Mouse (Mus musculus) urinary bladder, postnatal 14 days (tissue): ENCODE results near the gene Tmem121b.

ENCODE experiments used
- DNase-seq: peaks from one replicate; pipeline ENCODE4 v3.0.0; 2021; ENCODE audit warnings: low spot score

Gene Tmem121b

DNA sequence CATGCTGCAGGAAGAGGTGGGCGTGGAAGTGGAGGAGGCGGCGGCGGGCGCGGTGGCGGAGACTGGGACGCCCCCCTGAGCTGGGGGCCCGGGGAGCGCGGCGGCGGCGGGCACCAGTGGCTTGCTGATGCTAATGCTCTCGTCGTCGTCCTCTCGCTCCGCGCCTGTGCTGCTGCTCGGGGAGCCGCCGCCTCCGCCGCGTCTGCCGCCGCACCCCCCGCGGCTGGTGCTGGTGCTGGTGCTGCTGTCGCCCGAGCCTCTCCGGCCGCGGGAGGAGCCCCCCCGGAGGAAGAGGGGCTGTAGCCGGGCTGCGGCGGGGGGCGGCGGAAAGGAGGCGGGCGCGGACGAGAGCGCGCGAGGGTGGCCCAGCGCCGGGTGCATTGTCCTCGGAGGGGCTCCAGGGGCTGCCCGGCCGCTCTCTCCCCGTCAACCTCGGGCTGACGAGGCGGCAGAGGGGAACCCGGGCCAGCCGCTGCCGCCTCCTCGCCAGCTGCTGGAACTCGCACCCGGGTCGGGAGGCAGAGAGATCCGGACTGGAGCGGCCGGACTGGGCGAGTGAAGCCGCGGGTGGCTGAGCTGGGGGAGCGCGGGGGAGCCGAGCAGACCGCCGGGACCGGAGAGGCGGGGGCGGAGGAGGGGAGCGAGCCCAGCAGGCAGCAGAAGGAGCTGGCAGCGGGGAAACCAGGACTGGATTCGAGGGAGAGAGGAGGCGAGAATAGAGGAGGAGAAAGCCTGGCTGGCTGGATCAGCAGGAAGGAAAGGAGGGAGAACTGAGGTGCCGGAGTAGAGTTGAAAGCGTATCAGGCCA is at the start of gene Tmem121b:
Gene Tmem121b, minus strand, starts transcription at position 434 of the 808 bp plus-strand sequence.
- DNase-seq, result no peak

DNA sequence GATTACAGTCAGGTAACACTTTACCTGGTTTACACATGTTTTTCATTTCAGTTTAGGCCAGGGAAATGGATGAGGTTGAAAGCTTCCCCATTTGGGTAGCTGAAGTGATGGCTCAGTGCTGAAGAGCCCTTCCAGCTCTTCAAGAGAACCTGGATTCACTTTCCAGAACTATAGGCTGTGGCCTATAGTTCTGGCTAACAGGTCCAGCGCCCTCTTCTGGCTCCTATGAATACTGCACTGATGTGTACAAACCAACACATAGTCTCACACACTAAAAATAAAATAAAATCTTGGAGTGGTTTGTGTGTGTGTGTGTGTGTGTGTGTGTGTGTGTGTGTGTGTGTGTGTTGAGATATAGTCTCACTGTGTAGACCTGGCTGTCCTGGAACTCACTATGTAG is 48.5 kb upstream of the Tmem121b start:
- DNase-seq, result no peak

DNA sequence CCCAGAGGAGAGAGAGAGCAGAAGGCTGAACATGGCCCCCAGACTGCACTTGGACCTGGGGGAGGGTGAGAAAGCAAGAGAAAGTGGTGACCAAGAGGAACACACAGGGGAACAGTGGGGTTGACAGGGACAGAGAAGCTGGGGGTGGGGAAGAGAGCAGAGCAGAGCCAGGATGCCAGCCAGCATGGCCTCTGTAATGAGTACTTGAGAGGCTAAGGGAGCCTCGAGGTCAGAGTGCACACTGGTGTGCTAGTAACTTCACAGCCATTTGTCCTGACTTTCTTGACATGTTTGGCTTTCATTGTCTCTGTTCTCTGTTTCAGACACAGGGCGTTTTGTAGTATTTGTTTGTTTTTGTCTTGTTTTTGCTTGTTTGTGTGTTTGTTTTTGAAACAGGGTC is 47.8 kb upstream of the Tmem121b start:
- no peak for DNase-seq

DNA sequence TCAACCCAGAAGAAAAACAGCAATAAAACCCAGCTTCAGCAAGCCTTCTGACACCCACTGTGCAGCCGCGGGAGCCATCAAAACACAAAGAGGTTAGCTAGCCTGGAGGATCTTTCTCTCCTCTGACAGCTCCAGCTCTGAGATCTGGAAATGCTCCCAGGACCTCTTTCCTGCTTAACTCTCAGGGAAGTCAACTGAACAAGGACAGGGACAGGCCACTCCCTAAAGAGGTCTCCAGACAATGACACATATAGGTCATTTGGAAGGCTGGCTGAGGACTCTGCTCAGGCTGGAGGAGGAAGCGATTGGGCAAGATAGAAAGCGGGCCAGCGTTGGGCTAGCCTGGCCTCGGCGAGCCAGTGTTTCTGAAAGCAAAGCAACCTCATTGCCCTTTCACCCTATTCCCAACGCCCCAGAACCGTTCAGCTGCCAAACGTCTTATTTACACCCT is 46.2 kb upstream of the Tmem121b start:
- no peak for DNase-seq

GRCm38 (mm10) chr6:120539132-120539759 is 45.6 kb upstream of the Tmem121b start:
- peak; percentile 67 for DNase-seq

DNA sequence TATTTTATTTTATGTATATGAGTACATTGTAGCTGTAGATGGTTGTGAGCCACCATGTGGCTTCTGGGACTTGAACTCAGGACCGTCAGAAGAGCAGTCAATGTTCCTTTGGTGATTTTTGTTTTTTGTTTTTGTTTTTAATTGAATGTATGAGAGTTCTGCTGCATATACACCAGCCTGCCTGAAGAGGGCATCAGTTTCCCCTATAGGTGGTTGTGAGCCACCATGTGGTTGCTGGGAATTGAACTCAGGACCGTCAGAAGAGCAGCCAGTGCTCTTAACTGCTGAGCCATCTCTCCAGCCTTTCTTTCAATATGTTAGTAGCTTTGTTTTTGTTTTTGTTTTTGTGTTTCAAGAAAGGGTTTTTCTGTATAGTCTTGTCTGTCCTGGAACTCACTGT is 42.7 kb upstream of the Tmem121b start:
- no peak for DNase-seq

DNA sequence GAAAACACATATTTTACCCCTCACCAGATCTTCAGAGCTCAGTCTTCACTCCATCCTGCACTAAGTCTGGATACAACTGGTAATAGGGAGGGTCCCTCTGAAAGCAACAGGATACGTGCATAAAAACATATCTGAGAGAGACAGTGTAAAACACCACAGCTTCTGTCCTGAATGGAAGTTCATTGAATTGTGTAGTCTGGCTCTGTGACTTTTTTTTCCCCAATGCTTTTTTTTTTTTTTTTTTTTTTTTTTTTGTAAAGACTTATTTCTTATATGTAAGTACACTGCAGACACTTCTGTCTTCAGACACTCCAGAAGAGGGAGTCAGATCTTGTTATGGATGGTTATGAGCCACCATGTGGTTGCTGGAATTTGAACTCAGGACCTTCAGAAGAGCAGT is 39.0 kb upstream of the Tmem121b start:
- DNase-seq, result no peak

DNA sequence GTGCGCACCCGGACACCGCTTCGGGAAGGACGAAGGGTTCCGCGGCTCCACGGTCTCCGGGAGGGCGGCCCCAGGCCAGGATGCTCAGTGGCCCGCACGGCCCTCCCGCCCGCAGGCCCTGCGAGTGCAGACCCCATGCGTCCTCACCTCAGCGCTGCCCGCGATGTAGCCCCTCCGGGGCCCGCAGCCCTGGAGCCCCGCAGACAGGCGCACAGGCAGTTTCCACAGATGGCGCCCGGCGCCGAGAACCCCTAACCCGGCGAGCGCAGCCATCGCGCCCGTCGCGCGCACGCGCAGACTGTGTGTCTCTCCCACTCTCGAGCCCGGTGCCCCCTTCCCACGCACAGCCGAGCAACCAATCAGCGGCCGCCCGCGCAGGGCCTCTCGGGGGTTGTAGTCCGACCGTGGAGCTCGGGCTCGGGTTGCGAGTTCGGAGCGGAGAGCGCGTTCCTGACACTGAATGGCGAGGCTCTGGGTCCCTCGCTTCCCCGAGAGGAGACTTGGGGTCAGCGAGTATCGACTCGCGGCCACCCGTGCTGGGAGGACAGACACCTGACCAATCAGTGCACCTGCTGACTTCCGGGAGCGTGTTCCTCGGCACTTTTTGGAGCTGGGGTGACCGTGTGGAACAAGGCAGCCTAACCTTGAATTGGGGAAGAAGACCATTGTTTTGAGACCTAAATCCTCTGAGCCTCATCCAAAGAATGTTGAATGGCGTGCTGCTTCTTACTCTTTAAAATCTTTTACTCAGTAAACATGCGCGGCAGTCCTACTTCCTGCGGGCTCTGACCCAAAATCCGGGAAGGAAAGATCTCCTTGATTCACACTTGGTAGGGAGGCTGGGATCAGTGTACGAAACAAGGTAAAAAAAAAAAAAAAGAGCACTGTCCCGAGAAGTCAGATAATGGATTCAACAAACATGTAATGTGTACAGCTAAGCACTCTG is 37.7 kb upstream of the Tmem121b start, which contains the start of gene Hdhd5:
Gene Hdhd5, minus strand, starts transcription at position 300 of the 946 bp plus-strand sequence.
- peak; percentile 94 for DNase-seq

- DNase-seq, result no peak
Measured at GRCm38 (mm10) chr6:120529123-120529522, 35.5 kb upstream of the Tmem121b start.

- DNase-seq, result no peak
Measured at GRCm38 (mm10) chr6:120524796-120525195, 31.2 kb upstream of the Tmem121b start.

DNA sequence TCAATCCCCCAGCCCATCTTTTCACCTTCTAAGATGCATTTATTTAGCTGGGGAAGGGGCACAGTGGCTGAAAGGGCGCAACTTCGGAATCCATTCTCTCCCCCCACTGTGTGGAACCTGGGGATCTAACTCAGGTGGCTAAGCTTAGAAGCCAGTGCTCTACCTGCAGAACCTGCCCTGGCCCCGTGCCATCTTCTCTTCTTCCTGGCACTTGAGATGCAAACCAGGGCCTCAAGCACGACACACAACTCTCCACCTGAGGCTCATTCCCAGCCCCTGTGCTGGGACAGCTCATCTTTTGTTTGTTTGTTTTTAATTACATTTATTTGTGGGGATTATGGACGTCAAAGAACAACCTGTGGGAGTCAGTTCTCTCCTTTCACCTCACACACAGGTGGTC is 26.0 kb upstream of the Tmem121b start:
- DNase-seq, result peak; percentile 53

DNA sequence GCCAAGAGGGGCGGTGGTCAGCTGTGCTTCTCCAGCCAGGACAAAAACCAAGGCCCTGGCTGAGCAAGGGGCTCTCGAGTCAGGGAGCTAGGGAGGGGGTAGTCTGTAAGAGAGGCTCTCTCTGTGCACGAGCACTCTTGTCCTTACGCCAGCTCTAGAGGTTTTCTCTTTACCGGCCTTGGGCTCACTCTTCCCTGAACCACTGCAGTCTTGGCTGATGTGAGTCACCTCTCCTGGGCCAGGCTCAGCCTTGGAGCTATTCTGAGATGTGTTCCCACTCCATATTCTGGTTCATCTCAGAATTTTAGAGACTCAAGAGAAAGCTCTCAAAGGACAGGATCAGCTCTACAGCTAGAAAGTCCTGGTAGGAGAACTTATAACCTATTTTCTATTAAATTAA is 23.7 kb upstream of the Tmem121b start:
- DNase-seq, result no peak

- DNase-seq, result no peak
Measured at GRCm38 (mm10) chr6:120516879-120517278, 23.3 kb upstream of the Tmem121b start.

GRCm38 (mm10) chr6:120516422-120516821 is 22.8 kb upstream of the Tmem121b start:
- no peak for DNase-seq

DNA sequence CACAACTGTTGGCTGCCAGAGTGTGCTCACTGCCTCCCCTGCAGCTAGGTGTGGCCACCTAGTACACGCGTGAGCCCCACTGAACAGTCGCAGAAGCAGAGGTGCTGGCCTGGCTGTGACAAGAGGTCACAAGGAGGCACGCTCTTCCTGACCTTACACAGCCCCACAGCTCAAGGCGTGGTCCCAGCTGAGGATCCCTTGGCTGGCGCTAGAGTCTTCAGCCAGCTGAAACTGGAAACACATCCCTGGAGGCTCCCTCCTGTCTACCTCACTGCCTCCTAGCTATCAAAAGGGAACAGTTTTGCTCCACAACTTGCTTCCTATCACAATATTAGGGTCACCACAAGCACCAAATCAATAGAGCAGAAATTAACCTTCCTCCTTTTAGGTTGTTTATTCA is 17.6 kb upstream of the Tmem121b start:
- DNase-seq, result no peak

GRCm38 (mm10) chr6:120510425-120510824 is 16.8 kb upstream of the Tmem121b start:
- DNase-seq, result no peak

DNA sequence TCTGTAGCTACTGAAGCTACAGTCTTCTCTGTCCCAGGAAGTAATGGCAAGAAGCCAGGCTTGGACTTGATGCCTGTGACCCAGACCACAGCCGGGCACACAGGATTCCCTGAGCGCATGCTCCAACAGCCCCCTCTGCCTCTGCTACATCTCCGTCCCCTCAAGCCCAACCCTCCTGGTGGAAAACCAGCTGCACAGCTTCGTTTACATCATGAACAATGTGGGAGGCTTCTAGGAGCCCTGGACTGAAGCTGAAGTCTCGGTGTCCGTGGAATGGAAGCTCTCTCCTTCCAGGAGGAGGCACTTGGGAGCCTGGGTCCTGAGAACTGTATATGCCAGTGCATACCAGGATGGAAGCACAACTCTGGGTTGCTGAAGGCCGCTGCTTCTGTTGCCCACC is 16.4 kb upstream of the Tmem121b start:
- no peak for DNase-seq

GRCm38 (mm10) chr6:120508645-120509044 is 15.0 kb upstream of the Tmem121b start:
- no peak for DNase-seq

GRCm38 (mm10) chr6:120505531-120505930 is 11.9 kb upstream of the Tmem121b start:
- DNase-seq, result no peak

DNA sequence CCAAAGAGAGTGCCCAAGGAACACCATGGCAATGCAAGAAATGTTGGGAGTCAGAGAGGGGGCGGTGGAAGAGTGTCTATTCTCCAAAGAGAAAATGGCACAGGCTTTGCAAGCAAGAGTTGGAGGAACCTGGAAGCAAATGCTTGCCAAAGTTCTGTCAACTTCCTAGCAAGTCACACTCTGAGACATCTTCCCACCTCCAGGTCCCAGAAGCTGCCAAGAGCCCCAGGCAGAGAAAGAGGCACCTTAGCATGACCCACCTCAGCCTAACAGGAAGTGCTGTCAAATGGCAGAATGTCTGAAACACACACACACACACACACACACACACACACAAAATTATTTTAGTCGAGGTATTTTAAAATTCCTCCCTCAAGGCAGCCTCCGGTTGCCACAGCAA is 10.4 kb upstream of the Tmem121b start:
- no peak for DNase-seq

GRCm38 (mm10) chr6:120496544-120496943 is 2.9 kb upstream of the Tmem121b start:
- DNase-seq, result no peak
